Mouse (Mus musculus): ENCODE results near the gene Mvk. TPM values are rescaled to one million over a fixed set of nuclear protein-coding genes. Genes with fewer than 3 reads are reported as not detected.

Gene Mvk
- polyA plus RNA-seq, 1 experiment: 46.0 TPM

DNA sequence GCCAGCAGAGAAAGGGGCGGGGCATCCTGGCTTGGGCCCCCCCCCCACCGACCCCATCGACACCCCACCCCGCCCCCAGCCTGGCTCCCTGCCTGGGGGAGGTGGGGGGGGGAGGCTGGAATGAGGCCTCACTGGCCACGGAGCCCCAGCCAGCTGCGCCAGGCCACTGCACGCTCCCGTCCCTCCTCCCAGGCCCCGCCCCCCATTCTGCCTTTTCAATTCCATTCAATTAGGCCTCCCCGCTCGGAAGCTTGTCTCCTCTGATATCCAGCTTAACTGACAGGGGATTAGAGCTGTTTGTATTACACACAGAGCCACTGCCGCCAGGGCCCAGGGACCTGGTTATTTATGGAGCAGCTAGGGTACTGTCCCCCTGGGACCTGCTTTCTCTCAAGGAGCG is 23.4 kb downstream of the Mvk start:
- Histone ChIP-seq H3K4me3 (ENCODE audit: insufficient read depth, poor library complexity, severe bottlenecking) (no peak overlapping the region), H3K27me3 (ENCODE audit: control insufficient read depth, insufficient read depth, insufficient read length) (peaks cover 30% of the 10 kb centered on the region), H3K79me3 (ENCODE audit: low read depth) (no peaks in the 10 kb centered on the region), H3K36me3 (ENCODE audit: control insufficient read depth, insufficient read depth) (no peaks in the 10 kb centered on the region), H3ac (ENCODE audit: control insufficient read depth, insufficient read length, low read depth) (no peak overlapping the region), H3K79me2 (ENCODE audit: control insufficient read depth, insufficient read depth) (no peaks in the 10 kb centered on the region)
- TF ChIP-seq MYOD1 (IDR thresholded peaks at IDR 0.05; ENCODE audit: control insufficient read depth, insufficient read length, low read depth) (no peak), MAX (IDR thresholded peaks at IDR 0.05) (no peak), FOSL1 (IDR thresholded peaks at IDR 0.05; ENCODE audit: insufficient read depth, low read length, poor library complexity, severe bottlenecking) (no peak), USF1 (IDR thresholded peaks at IDR 0.05; ENCODE audit: low read depth) (no peak), MYOG (IDR thresholded peaks at IDR 0.05; ENCODE audit: control insufficient read depth, extremely low read depth, insufficient read length) (no peak), CEBPB (IDR thresholded peaks at IDR 0.05; ENCODE audit: low read depth) (no peak), CTCF (IDR thresholded peaks at IDR 0.05; ENCODE audit: control insufficient read depth, insufficient read depth, insufficient read length) (no peak)

DNA sequence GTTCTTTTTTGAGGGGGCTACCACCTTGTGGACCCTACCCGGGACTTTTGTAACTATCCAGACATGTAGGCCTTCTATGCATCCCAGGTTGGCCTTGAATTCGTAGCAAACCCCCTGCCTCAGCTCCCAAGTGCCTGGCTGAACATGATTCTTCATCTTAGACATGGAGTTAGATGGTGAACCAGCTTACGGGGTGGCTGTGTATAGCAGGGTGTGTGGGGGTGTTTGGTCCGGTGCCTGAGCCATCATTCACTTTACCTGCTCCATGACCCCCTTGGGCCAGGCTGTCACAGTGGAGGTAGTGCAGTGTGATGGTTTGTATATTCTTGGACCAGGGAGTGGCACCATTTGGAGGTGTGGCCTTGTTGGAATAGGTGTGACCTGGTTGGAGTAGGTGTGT is 23.9 kb downstream of the Mvk start:
- Histone ChIP-seq H3K79me2 (ENCODE audit: control insufficient read depth, insufficient read depth) (no peaks in the 10 kb centered on the region), H3K79me3 (ENCODE audit: low read depth) (no peaks in the 10 kb centered on the region), H3K4me3 (ENCODE audit: insufficient read depth, poor library complexity, severe bottlenecking) (no peak overlapping the region), H3K27me3 (ENCODE audit: control insufficient read depth, insufficient read depth, insufficient read length) (peaks cover 34% of the 10 kb centered on the region), H3ac (ENCODE audit: control insufficient read depth, insufficient read length, low read depth) (no peak overlapping the region), H3K36me3 (ENCODE audit: control insufficient read depth, insufficient read depth) (no peaks in the 10 kb centered on the region)
- TF ChIP-seq CEBPB (IDR thresholded peaks at IDR 0.05; ENCODE audit: low read depth): no peak
- no peak for TF ChIP-seq MYOD1 (IDR thresholded peaks at IDR 0.05; ENCODE audit: control insufficient read depth, insufficient read length, low read depth)
- TF ChIP-seq MYOG (IDR thresholded peaks at IDR 0.05; ENCODE audit: control insufficient read depth, extremely low read depth, insufficient read length): no peak
- no peak for TF ChIP-seq USF1 (IDR thresholded peaks at IDR 0.05; ENCODE audit: low read depth)
- TF ChIP-seq MAX (IDR thresholded peaks at IDR 0.05): no peak
- TF ChIP-seq FOSL1 (IDR thresholded peaks at IDR 0.05; ENCODE audit: insufficient read depth, low read length, poor library complexity, severe bottlenecking): no peak
- no peak for TF ChIP-seq CTCF (IDR thresholded peaks at IDR 0.05; ENCODE audit: control insufficient read depth, insufficient read depth, insufficient read length)

DNA sequence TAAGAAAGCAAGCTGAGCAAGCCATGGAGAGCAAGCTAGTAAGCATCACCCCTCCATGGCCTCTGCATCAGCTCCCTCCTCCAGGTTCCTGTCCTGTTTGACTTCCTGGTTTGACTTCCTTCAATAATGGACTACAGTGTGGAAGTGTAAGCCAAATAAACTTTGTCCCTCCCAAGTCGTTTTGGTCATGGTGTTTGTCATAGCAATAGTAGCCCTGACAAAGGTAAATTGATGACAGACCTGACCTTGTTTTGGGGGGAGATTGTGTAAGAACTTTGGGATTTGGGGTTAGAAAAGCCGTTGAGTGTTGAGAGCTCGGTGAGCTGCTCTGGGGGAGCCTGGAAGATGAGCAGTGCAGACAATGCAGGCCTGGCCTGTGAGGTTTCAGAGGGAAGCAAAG is 26.3 kb downstream of the Mvk start:
- no peak overlapping the region for H3K4me3 ChIP-seq (ENCODE audit: insufficient read depth, poor library complexity, severe bottlenecking)
- H3K79me2 ChIP-seq (ENCODE audit: control insufficient read depth, insufficient read depth): no peaks in the 10 kb centered on the region
- TF ChIP-seq CTCF (IDR thresholded peaks at IDR 0.05; ENCODE audit: control insufficient read depth, insufficient read depth, insufficient read length) (no peak), USF1 (IDR thresholded peaks at IDR 0.05; ENCODE audit: low read depth) (no peak), MYOG (IDR thresholded peaks at IDR 0.05; ENCODE audit: control insufficient read depth, extremely low read depth, insufficient read length) (no peak), CEBPB (IDR thresholded peaks at IDR 0.05; ENCODE audit: low read depth) (no peak), MYOD1 (IDR thresholded peaks at IDR 0.05; ENCODE audit: control insufficient read depth, insufficient read length, low read depth) (no peak), MAX (IDR thresholded peaks at IDR 0.05) (no peak), FOSL1 (IDR thresholded peaks at IDR 0.05; ENCODE audit: insufficient read depth, low read length, poor library complexity, severe bottlenecking) (no peak)
- H3K27me3 ChIP-seq (ENCODE audit: control insufficient read depth, insufficient read depth, insufficient read length): peaks cover 51% of the 10 kb centered on the region
- H3K79me3 ChIP-seq (ENCODE audit: low read depth): no peaks in the 10 kb centered on the region
- H3ac ChIP-seq (ENCODE audit: control insufficient read depth, insufficient read length, low read depth): no peak overlapping the region
- no peaks in the 10 kb centered on the region for H3K36me3 ChIP-seq (ENCODE audit: control insufficient read depth, insufficient read depth)

DNA sequence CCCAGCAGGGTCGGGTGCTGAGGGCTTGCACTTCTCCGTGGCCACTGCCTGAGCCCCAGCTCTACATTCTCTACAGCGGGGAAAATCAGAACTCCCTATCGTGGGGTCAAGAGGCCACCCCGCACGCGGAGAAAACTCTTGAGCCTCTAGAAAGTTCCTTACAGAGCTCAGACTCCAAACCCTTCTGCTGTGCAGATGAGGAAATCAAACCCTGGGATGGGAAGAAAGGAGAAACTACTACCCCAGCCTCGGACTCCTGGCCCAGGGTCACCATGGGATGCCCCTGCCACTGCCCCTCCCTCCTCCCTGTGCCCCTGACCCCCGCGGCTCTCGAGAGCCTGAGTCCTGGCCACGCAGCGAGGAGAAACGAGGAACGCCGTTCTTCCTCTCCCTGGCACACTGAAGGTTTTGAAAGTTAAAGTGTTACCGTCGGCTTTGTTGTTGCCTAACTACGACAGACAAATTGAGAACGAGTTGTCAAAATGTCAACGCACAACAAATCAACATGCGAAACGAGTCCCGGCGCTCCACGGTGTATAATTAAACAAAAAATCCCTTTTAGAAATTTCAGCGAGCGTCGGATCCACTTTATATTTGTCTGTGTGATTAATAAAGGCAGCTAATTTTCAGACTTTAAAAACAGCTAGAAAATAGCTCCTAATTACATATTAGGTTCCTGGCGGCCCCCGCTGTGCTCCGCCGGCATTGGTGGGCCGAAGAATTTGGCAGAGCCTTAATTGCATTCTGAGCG is 30.8 kb downstream of the Mvk start:
- Histone ChIP-seq H3K4me3 (ENCODE audit: insufficient read depth, poor library complexity, severe bottlenecking) (no peak overlapping the region), H3K27me3 (ENCODE audit: control insufficient read depth, insufficient read depth, insufficient read length) (peaks cover 79% of the 10 kb centered on the region), H3ac (ENCODE audit: control insufficient read depth, insufficient read length, low read depth) (no peak overlapping the region), H3K79me3 (ENCODE audit: low read depth) (no peaks in the 10 kb centered on the region), H3K79me2 (ENCODE audit: control insufficient read depth, insufficient read depth) (no peaks in the 10 kb centered on the region), H3K36me3 (ENCODE audit: control insufficient read depth, insufficient read depth) (no peaks in the 10 kb centered on the region)
- TF ChIP-seq MAX (IDR thresholded peaks at IDR 0.05) (no peak), CEBPB (IDR thresholded peaks at IDR 0.05; ENCODE audit: low read depth) (no peak), FOSL1 (IDR thresholded peaks at IDR 0.05; ENCODE audit: insufficient read depth, low read length, poor library complexity, severe bottlenecking) (no peak), CTCF (IDR thresholded peaks at IDR 0.05; ENCODE audit: control insufficient read depth, insufficient read depth, insufficient read length) (no peak), USF1 (IDR thresholded peaks at IDR 0.05; ENCODE audit: low read depth) (no peak)

DNA sequence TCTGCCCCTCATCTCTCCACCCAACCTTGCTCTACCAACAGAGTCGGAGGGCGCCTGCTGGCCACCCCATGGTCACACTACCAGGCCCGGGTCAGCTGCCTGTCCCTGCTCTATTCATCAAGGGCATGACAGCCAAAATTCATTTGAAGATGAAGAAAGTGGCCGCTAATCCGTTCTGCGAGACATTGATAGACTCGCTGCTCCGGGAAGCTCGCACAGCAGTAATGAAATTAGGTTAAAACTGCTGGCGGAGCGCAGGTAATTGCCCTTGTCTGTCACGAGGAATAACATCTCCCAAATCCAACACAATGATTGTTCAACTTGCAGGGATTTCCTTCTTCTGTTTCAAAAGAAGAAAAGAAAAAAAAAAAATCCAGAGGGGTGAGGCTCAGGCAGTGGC is 34.2 kb downstream of the Mvk start:
- Histone ChIP-seq H3K27me3 (ENCODE audit: control insufficient read depth, insufficient read depth, insufficient read length) (peaks cover 71% of the 10 kb centered on the region), H3K4me3 (ENCODE audit: insufficient read depth, poor library complexity, severe bottlenecking) (no peak overlapping the region), H3K79me3 (ENCODE audit: low read depth) (no peaks in the 10 kb centered on the region), H3K79me2 (ENCODE audit: control insufficient read depth, insufficient read depth) (no peaks in the 10 kb centered on the region), H3ac (ENCODE audit: control insufficient read depth, insufficient read length, low read depth) (no peak overlapping the region), H3K36me3 (ENCODE audit: control insufficient read depth, insufficient read depth) (no peaks in the 10 kb centered on the region)
- TF ChIP-seq MYOD1 (IDR thresholded peaks at IDR 0.05; ENCODE audit: control insufficient read depth, insufficient read length, low read depth) (no peak), MAX (IDR thresholded peaks at IDR 0.05) (no peak), FOSL1 (IDR thresholded peaks at IDR 0.05; ENCODE audit: insufficient read depth, low read length, poor library complexity, severe bottlenecking) (no peak), CTCF (IDR thresholded peaks at IDR 0.05; ENCODE audit: control insufficient read depth, insufficient read depth, insufficient read length) (no peak), USF1 (IDR thresholded peaks at IDR 0.05; ENCODE audit: low read depth) (no peak), CEBPB (IDR thresholded peaks at IDR 0.05; ENCODE audit: low read depth) (no peak), MYOG (IDR thresholded peaks at IDR 0.05; ENCODE audit: control insufficient read depth, extremely low read depth, insufficient read length) (no peak)

All from C2C12 (cell line).